Mouse (Mus musculus) thymus, postnatal 0 days (tissue): ENCODE measurements around the gene 2310030G06Rik. TPM values are rescaled to one million over a fixed set of nuclear protein-coding genes. Genes with fewer than 3 reads are reported as not detected.

ENCODE experiments used
- DNase-seq: peaks from one replicate; pipeline ENCODE4 v3.0.0-alpha.2; 2015; ENCODE audit warnings: low spot score
- polyA plus RNA-seq: library from polyadenylated mRNA; unstranded; fragments of >200 nt; fragmentation: Nextera tagmentation; extraction: Ambion mirVana; gene quantifications from 2 replicates; pipeline ENCODE4 v1.2.1, GENCODE M21; 2015

The 2310030G06Rik gene
- polyA plus RNA-seq: 6.2 and 6.3 TPM in 2 replicates

DNA sequence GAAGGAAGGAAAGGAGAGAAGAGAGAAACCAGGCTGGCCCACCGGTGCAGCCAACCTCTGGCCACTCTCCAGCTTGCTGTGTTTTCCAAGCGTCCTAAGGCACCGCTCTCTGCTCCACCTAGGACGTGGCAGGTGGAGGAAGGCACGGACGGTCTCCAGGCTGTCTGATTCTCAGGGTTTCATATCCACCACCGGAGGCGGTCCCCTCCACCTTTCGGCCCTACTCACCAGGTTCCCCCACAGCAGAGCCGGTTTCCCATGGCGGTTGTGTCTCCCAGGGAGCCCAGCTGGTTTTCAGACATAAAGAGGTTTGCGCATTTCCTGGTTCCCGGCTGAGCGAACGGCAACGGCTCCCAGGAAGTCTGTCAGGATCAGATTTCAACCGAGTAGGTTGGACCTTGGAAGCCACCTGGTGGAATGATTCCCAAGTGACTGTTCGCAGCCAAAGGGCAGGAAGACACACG is at the start of gene 2310030G06Rik:
Gene 2310030G06Rik (minus strand): TSS at position 323 of the 464 bp plus-strand sequence.
- no peak for DNase-seq

DNA sequence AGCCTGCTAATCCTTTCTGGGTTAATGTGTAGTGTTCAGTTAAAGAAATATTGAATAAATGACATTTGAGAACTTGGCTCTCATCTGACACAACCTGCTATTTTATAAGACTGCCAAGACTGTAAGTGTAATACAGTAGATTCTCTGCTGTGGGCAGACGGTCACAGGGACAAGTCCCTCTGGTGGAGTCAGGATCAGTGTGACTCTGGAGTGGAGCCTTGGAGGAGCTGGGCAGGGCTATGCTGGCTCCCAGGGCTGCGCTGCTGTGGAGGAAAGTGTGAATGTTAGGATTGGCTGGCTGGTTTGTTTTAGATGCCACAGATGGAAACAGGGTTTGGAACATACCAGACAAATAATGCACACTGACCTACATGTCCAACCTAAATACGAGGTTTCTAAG is 48.9 kb upstream of the 2310030G06Rik start:
- DNase-seq: no peak

DNA sequence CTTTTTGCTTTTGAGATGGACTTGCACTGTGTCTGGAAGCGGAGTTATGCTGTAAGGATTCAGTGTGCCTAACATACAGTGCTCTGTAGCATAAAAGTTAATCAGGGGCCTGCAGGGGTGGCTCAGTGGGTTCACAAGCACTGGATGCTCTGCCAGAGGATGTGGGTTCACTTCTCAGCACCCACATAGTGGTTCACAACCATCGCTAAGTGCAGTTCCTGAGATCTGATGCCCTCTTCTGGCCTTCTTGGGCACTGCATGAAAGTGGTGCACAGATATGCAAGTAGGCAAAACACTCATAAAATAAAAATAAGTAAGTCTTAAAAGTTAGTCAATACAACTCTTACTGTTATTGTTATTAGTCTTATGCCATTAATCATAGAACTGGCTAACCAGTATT is 35.8 kb upstream of the 2310030G06Rik start:
- DNase-seq: peak; percentile 62

DNA sequence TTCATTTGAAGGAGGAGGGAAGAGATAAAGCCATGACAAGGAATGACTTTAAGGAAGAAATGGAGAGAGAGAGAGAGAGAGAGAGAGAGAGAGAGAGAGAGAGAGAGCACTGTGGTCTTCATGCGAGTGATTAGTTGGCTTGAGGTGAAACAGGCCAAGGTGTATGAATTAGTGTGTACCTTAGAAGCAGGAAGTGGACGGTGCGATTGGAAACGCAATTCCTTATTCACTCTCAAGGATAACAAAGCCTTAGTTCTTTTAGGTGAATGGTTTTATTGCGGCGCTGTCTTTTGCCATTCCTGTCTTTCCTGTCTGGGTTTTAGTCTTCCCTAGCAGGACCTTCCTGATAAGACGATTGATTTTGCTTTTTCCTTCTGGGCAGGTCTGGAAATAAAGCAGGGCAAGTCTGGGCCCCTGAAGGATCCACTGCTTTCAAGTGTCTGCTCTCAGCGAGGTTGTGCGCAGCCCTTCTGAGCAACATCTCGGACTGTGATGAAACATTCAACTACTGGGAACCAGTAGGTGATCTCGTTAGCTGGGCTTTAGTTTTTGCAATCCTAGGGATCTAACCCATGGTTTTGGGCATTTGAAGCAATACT is 29.9 kb upstream of the 2310030G06Rik start:
- no peak for DNase-seq

- peak; percentile 28 for DNase-seq
Observed at GRCm38 (mm10) chr9:50775662-50776126, 29.4 kb upstream of the 2310030G06Rik start.

DNA sequence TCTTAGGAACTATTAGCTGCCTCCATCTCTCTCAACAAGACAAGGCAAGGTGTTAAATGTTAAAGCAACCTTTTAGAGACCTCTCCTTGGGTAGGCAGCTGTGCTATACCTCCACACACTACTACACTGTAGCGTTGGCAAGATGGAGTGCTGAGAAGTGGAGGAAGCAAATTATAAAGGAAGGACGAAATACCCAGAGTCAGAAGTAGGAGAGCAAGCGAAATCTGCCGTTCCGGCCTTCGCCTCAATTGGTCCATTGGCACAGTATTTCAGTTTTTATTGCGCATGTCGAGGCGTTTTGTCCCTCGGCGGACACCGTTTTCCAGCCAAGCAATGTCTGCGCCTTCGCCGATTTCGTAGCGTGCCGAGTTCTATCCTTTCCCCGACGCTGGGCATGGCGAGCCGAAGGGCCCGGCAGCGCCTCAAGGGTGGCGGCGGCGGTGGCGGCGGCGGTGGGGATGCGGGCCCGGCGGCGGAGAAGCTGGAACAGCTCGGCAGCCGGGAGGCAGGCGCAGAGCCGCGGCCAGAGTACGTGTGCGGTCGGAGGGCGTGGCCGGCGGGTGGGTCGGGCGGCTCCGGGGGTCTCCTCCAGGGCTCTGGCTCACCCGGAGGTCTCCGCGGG is 28.8 kb upstream of the 2310030G06Rik start, which contains the start of the genes Alg9 and 1110032A03Rik:
Gene Alg9 (plus strand): TSS at position 29 of the 622 bp plus-strand sequence.
Gene 1110032A03Rik (minus strand): TSS at position 530 of the 622 bp plus-strand sequence.
- DNase-seq: peak; percentile 79

DNA sequence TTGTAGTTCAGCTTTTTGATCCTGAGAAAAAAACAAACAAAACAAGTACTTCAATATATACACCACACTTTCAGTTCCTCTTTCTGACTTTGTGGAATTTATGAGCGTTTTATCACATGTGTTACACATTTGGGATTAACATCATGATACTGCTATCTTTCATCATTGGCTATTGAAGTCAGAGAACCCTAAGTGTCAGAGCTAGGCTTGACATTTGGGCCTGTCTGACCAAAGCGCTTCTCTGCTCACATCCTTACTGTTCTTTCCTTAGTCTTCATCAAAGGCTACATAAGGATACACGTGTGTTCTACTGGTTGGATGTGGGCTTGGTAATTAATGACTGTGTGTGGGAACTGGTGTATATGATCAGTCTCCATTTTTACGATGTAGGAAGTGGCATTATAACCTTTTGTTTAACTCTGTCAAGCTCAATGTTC is 27.7 kb upstream of the 2310030G06Rik start:
- DNase-seq: no peak

DNA sequence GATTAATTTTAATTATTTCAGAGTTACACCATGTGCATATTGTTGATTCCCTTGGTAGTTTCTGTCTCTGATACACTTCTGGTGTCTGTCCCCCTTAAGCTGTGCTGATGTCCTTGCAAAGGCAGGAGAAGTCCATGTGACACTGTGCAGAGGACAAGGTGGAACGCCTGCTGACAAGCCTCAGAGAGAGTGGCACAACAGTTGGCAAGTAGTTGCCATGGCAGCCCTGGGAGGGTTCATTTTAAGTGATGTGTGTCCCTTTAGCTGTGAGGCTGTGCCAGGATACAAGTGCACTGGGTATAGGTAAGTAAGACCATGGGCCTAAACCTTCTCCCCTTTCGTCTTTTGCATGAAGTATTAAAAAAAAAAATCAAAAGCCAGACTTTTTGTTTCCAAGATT is 23.7 kb upstream of the 2310030G06Rik start:
- no peak for DNase-seq

DNA sequence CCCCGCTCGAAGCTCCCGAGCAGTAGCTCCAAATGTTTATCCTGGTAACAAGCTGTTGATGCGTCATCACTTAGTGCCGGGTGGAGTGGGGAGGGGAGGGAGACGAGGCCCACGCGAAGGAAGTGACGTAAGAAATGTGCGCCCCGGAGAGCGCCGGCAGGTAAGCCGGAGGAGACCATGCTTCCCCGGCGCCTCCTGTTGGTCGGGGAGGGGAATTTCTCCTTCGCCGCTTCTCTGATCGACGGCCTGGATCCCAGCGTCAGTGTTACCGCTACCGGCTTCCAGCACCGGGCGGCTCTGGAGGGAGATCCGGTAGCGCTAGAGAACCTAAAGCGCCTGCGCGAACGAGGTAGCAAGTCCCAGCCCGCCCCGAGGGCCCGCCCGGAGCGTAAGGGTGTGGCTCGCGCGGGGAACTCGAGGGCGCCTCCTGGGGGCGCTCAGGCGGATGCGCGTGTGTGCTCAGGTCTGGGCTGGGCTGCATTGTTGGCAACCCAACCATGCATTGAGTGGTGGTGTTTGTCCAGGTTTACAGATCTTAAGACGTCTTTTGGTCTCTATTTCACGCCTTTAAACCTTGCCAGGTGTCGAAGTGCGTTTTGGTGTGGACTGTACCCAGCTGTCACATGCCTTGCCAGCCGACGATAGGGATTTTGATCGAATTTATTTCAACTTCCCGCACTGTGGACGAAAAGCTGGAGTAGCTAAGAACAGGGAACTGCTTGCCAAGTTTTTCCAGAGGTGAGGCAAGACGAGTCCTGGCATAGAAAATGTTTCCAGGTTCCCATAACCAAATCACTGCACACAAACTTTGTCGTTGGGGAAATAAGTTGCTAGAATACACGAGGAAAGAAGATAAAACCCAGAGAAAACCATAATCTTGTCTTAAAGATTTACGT is 22.0 kb upstream of the 2310030G06Rik start, which contains the start of gene Fdxacb1:
Gene Fdxacb1 (plus strand): TSS at position 130 of the 896 bp plus-strand sequence.
- DNase-seq: peak; percentile 99

- DNase-seq: no peak
Observed at GRCm38 (mm10) chr9:50767531-50768106, 21.3 kb upstream of the 2310030G06Rik start.

GRCm38 (mm10) chr9:50763331-50763730 is 17.0 kb upstream of the 2310030G06Rik start:
- peak; percentile 17 for DNase-seq

- no peak for DNase-seq
Observed at GRCm38 (mm10) chr9:50761520-50762243, 15.3 kb upstream of the 2310030G06Rik start.

GRCm38 (mm10) chr9:50756711-50757110 is 10.4 kb upstream of the 2310030G06Rik start:
- DNase-seq: no peak

DNA sequence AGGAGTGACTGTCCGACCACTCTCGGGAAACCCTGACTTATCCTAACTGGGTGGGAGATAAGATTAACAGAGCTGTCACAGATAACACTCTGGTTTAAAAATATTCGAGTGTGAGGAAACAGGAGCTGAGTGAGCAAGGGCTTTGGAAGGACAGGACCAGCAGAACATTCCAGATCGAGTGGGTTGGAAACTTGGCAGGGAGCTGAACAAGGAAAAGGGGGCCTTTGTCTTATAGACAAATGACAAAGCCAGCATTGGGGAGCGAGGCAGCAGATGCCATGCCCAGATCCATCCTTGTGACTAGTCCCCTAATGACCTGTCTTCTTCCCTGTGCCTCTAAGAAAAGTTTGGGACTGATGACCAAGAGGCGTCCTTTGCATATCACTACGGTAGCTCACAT is 7.6 kb upstream of the 2310030G06Rik start:
- DNase-seq: no peak

DNA sequence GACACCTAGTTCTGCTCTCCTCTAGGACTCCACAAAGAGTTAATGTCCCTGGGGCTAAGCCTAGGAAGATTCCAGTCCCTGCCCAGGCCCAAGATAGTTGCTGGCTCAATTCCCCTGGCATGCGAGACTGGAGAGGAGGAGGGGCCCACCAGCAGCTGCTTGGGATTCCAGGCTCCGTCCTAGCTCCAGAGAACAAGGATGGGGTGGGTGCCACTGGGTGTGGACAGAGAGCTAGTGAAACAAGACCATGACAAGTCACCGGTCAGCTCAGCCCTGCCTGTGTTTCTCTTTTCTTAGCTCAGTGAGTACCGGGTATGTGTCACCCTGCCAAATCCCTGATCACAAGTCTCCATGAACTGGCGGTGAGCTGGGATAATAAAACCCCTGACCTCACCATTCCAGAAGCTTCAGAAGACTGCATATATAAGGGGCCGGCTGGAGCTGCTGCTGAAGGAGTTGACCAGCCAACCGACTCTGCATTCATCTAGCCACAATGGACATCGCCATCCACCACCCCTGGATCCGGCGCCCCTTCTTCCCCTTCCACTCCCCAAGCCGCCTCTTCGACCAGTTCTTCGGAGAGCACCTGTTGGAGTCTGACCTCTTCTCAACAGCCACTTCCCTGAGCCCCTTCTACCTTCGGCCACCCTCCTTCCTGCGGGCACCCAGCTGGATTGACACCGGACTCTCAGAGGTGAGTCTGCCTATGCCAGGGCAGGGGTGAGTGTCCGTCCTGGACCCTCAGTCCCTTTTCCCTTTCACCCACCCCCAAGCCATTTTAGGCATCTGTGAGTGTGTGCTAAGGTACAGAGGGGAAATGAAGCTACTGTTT is 6.7 kb upstream of the 2310030G06Rik start:
- DNase-seq: no peak

- DNase-seq: no peak
Observed at GRCm38 (mm10) chr9:50752054-50752602, 5.8 kb upstream of the 2310030G06Rik start, which contains the start of gene Hspb2. Hspb2 (minus strand) TSS chr9:50752354.

- DNase-seq: no peak
Observed at GRCm38 (mm10) chr9:50751323-50751722, 5.0 kb upstream of the 2310030G06Rik start, which contains the start of gene Cryab. Cryab (plus strand) TSS chr9:50751325.

DNA sequence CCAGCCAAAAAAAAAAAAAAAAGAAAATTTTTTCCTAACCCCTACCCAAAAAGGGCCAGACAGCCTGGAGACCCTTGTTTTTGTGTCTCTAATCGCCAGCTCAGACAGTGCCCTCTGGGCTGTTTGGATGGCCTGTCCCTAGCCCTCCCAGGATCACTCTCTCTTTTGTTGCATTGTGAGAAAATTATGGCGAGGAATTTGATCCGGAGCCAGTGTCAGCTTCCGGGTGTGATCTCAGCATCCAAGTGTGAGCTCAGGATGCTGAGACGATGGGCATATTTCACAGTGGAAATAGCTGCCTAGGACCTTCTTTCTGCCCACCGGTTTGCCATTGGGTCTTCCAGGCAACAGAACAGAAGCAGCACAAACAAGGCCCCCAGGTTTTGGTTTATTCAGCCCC is 4.4 kb upstream of the 2310030G06Rik start:
- DNase-seq: no peak

DNA sequence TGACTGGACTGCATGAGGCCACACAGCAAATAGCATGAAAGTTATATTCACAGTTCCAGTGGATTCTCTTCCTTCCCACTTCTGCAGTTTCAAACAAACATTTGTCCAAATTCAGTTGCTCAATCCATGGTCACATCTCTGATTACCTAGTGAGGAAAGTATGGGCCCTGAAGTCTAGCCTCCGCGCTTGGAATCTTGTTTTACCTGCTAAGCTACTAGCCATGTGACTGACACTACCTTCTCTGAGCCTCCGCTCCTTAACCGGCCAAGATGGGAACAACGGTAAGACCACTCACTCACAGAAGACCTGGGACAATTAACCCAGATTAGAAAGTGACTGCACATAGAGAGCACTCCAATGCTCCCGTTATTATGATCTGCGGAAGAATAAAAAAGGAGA is 530 bp downstream of the 2310030G06Rik start:
- DNase-seq: no peak
